Mouse (Mus musculus) neural tube, embryonic 11.5 days (tissue): Measurements from ENCODE around the gene Slc35e2. TPM values are rescaled to one million over a fixed set of nuclear protein-coding genes. Genes with fewer than 3 reads are reported as not detected.
"Not testable (repeated sequence)": the region's sequence is repeated elsewhere in the genome, so short reads cannot be mapped to it uniquely, and the experiment has no call there.

Experiments
- ATAC-seq: fragments of 200-750 bp; cut with Nextera tagmentation; 2 replicates; pipeline ENCODE4 v1.8.0; 2017; ENCODE audit warnings: moderate number of reproducible peaks, mild to moderate bottlenecking, moderate TSS enrichment, moderate library complexity; ENCODE audit not compliant: insufficient read depth, low FRiP score, low TSS enrichment
- DNase-seq: peaks from one replicate; pipeline ENCODE4 v3.0.0-alpha.2; 2015; ENCODE audit warnings: low spot score
- H3K27ac ChIP-seq: fragments of 300-500 bp; sonication (generic); 2 replicates; pipeline ENCODE4 v1.5.1; 2014; ENCODE audit warnings: low read depth, mild to moderate bottlenecking, low read length
- H3K27me3 ChIP-seq: fragments of 300-500 bp; sonication (generic); 2 replicates; pipeline ENCODE4 v1.6.1; 2014; ENCODE audit warnings: mild to moderate bottlenecking, low read length, mixed read lengths; ENCODE audit not compliant: control insufficient read depth, insufficient read depth
- H3K36me3 ChIP-seq: fragments of 300-500 bp; sonication (generic); 2 replicates; pipeline ENCODE4 v1.6.1; 2014; ENCODE audit warnings: mild to moderate bottlenecking, low read length, moderate library complexity, mixed read lengths; ENCODE audit not compliant: control insufficient read depth, insufficient read depth
- H3K4me1 ChIP-seq: fragments of 300-500 bp; sonication (generic); 2 replicates; pipeline ENCODE4 v1.6.1; 2014; ENCODE audit warnings: low read length, mixed read lengths; ENCODE audit not compliant: control insufficient read depth, insufficient read depth
- H3K4me2 ChIP-seq: fragments of 300-500 bp; sonication (generic); 2 replicates; pipeline ENCODE4 v1.6.1; 2014; ENCODE audit warnings: low read depth, mild to moderate bottlenecking, moderate library complexity
- H3K4me3 ChIP-seq: fragments of 300-500 bp; sonication (generic); 2 replicates; pipeline ENCODE4 v1.5.1; 2014; ENCODE audit warnings: low read depth, low read length
- H3K9ac ChIP-seq: fragments of 300-500 bp; sonication (generic); 2 replicates; pipeline ENCODE4 v1.6.1; 2014; ENCODE audit warnings: mild to moderate bottlenecking, low read length
- H3K9me3 ChIP-seq: fragments of 300-500 bp; sonication (generic); 2 replicates; pipeline ENCODE4 v1.6.1; 2016; ENCODE audit warnings: low read length; ENCODE audit not compliant: control insufficient read depth
- WGBS: fragments of 180-500 bp; shearing (Covaris S2); extraction: QIAGEN DNeasy Blood & Tissue Kit; methylation state at CpG from one replicate; pipeline ENCODE4 v1.1.7; 2014; 5-methylcytosine and 5-hydroxymethylcytosine counted together
- polyA plus RNA-seq: library from polyadenylated mRNA; unstranded; fragments of >200 nt; fragmentation: Nextera tagmentation; extraction: Ambion mirVana; gene quantifications from 2 replicates; pipeline ENCODE4 v1.2.1, GENCODE M21; 2014

Gene Slc35e2
- polyA plus RNA-seq, 1 experiment from 2014 or later = 18.7 TPM

- Histone ChIP-seq H3K27ac (no peak overlapping the region), H3K27me3 (no peaks in the 10 kb centered on the region), H3K4me3 (no peak overlapping the region), H3K9ac (no peak overlapping the region), H3K4me2 (no peak overlapping the region), H3K4me1 (no peaks in the 10 kb centered on the region), H3K36me3 (peaks cover 29% of the 10 kb centered on the region), H3K9me3 (no peaks in the 10 kb centered on the region)
- DNase-seq (no peak), ATAC-seq (no peak)
Measured at GRCm38 (mm10) chr4:155635766-155636499, 34.7 kb downstream of the Slc35e2 start.

- Histone ChIP-seq H3K36me3 (peaks cover 36% of the 10 kb centered on the region), H3K27me3 (no peaks in the 10 kb centered on the region), H3K4me3 (no peak overlapping the region), H3K4me1 (no peaks in the 10 kb centered on the region), H3K9me3 (no peaks in the 10 kb centered on the region), H3K4me2 (no peak overlapping the region), H3K9ac (no peak overlapping the region), H3K27ac (no peak overlapping the region)
- ATAC-seq (no peak), DNase-seq (no peak)
- 100% methylated on average over 1 of the region's 1 CpGs for WGBS
Measured at GRCm38 (mm10) chr4:155643531-155643930, 42.3 kb downstream of the Slc35e2 start.

GRCm38 (mm10) chr4:155645308-155645707 lies 44.1 kb downstream of the Slc35e2 start, which contains the start of gene Gm10563:
Gm10563 (minus strand) TSS chr4:155645408.
- ATAC-seq, H3K27me3 ChIP-seq: not testable (repeated sequence)

GRCm38 (mm10) chr4:155645721-155646120 lies 44.5 kb downstream of the Slc35e2 start:
- Histone ChIP-seq H3K9ac (no peak overlapping the region), H3K4me3 (no peak overlapping the region), H3K36me3 (peaks cover 50% of the 10 kb centered on the region), H3K4me2 (no peak overlapping the region), H3K27me3 (no peaks in the 10 kb centered on the region), H3K4me1 (no peaks in the 10 kb centered on the region), H3K27ac (no peak overlapping the region), H3K9me3 (no peaks in the 10 kb centered on the region)
- no peak for DNase-seq
- 98% methylated on average over 5 of the region's 5 CpGs for WGBS
- ATAC-seq = no peak

More at GRCm38 (mm10) chr4:155645308-155645707, 44.1 kb downstream of the Slc35e2 start, which contains the start of gene Gm10563:
- WGBS = 97% methylated on average over 2 of the region's 2 CpGs
- not testable (repeated sequence) for H3K4me2 ChIP-seq, H3K27ac ChIP-seq, H3K4me1 ChIP-seq, H3K4me3 ChIP-seq, DNase-seq, H3K9me3 ChIP-seq, H3K9ac ChIP-seq
- peaks cover 47% of the 10 kb centered on the region for H3K36me3 ChIP-seq

GRCm38 (mm10) chr4:155649355-155649754 lies 48.1 kb downstream of the Slc35e2 start:
- peaks cover 13% of the 10 kb centered on the region; the same call in 1 of the 2 replicates for H3K4me1 ChIP-seq
- 91% methylated on average over 11 of the region's 11 CpGs for WGBS
- peaks cover 31% of the 10 kb centered on the region for H3K27me3 ChIP-seq
- no peak overlapping the region for H3K9ac ChIP-seq
- no peaks in the 10 kb centered on the region for H3K9me3 ChIP-seq
- H3K27ac ChIP-seq = no peak overlapping the region
- ATAC-seq = no peak
- no peak for DNase-seq
- H3K4me3 ChIP-seq = no peak overlapping the region
- H3K4me2 ChIP-seq = no peak overlapping the region
- peaks cover 28% of the 10 kb centered on the region for H3K36me3 ChIP-seq

- Histone ChIP-seq H3K36me3 (peaks cover 28% of the 10 kb centered on the region), H3K9me3 (no peaks in the 10 kb centered on the region), H3K4me2 (no peak overlapping the region), H3K9ac (no peak overlapping the region), H3K4me1 (peaks cover 19% of the 10 kb centered on the region; the same call in 1 of the 2 replicates), H3K4me3 (no peak overlapping the region), H3K27ac (no peak overlapping the region), H3K27me3 (peaks cover 53% of the 10 kb centered on the region)
- WGBS = 67% methylated on average over 15 of the region's 15 CpGs
- DNase-seq = no peak
- ATAC-seq = no peak
Measured at GRCm38 (mm10) chr4:155651553-155652269, 50.5 kb downstream of the Slc35e2 start.

- DNase-seq (no peak), ATAC-seq (no peak; the same call in 1 of the 2 replicates)
- 20% methylated on average over 36 of the region's 36 CpGs for WGBS
- Histone ChIP-seq H3K27me3 (peaks cover 53% of the 10 kb centered on the region), H3K9ac (peak overlapping the region; percentile 49), H3K9me3 (no peaks in the 10 kb centered on the region), H3K27ac (no peak overlapping the region), H3K36me3 (peaks cover 26% of the 10 kb centered on the region), H3K4me3 (peak overlapping the region; percentile 31), H3K4me2 (peak overlapping the region; percentile 59), H3K4me1 (peaks cover 19% of the 10 kb centered on the region; the same call in 1 of the 2 replicates)
Measured at GRCm38 (mm10) chr4:155652283-155653085, 51.3 kb downstream of the Slc35e2 start.

- no peak within 1 kb of the TSS for H3K27ac ChIP-seq
- peak; percentile 72 for DNase-seq
- peaks cover 53% of the 10 kb centered on the region for H3K27me3 ChIP-seq
- peak within 1 kb of the TSS; percentile 49 for H3K9ac ChIP-seq
- peak; percentile 64; the same call in 1 of the 2 replicates for ATAC-seq
- H3K4me3 ChIP-seq = peak within 1 kb of the TSS; percentile 31
- H3K4me1 ChIP-seq = peaks cover 19% of the 10 kb centered on the region; the same call in 1 of the 2 replicates
- H3K9me3 ChIP-seq = no peaks in the 10 kb centered on the region
- H3K36me3 ChIP-seq = peaks cover 20% of the 10 kb centered on the region
- under 1% methylated on average over 33 of the region's 33 CpGs for WGBS
- H3K4me2 ChIP-seq = peak within 1 kb of the TSS; percentile 59
Measured at GRCm38 (mm10) chr4:155653086-155653450, 51.9 kb downstream of the Slc35e2 start, which contains the start of gene Mmp23. Mmp23 (minus strand) TSS chr4:155653384.
